Mouse (Mus musculus): Measurements from ENCODE around the gene Pcbd1.
"Not testable (repeated sequence)": the region's sequence is repeated elsewhere in the genome, so short reads cannot be mapped to it uniquely, and the experiment has no call there.

Gene Pcbd1

GRCm38 (mm10) chr10:61091866-61092265, 2.7 kb downstream of the Pcbd1 start:
- DNase-seq (ENCODE audit: low spot score in 2 of 2), result no peak

- DNase-seq (ENCODE audit: low spot score in 2 of 2), result no peak
These were observed 14.5 kb downstream of the Pcbd1 start for GRCm38 (mm10) chr10:61103564-61104114.

GRCm38 (mm10) chr10:61114246-61114720, 25.2 kb downstream of the Pcbd1 start:
- no peak for DNase-seq (ENCODE audit: low spot score in 2 of 2)

GRCm38 (mm10) chr10:61121732-61122131, 32.6 kb downstream of the Pcbd1 start:
- not testable (repeated sequence) for DNase-seq (ENCODE audit: low spot score in 2 of 2)

GRCm38 (mm10) chr10:61123276-61123913, 34.3 kb downstream of the Pcbd1 start:
- DNase-seq (ENCODE audit: low spot score in 2 of 2), result no peak

- no peak for DNase-seq (ENCODE audit: low spot score in 2 of 2)
These were observed 35.3 kb downstream of the Pcbd1 start for GRCm38 (mm10) chr10:61124462-61124861.

GRCm38 (mm10) chr10:61128701-61129365, 39.7 kb downstream of the Pcbd1 start:
- no peak for DNase-seq (ENCODE audit: low spot score in 2 of 2)

- DNase-seq (ENCODE audit: low spot score in 2 of 2), result no peak
These were observed 41.8 kb downstream of the Pcbd1 start for GRCm38 (mm10) chr10:61130959-61131358.

GRCm38 (mm10) chr10:61134041-61134440, 44.9 kb downstream of the Pcbd1 start:
- no peak for DNase-seq (ENCODE audit: low spot score in 2 of 2)

GRCm38 (mm10) chr10:61135226-61135839, 46.2 kb downstream of the Pcbd1 start:
- no peak for DNase-seq (ENCODE audit: low spot score in 2 of 2)

- no peak for DNase-seq (ENCODE audit: low spot score in 2 of 2)
These were observed 48.4 kb downstream of the Pcbd1 start for GRCm38 (mm10) chr10:61137567-61137966.

GRCm38 (mm10) chr10:61143343-61143742, 54.2 kb downstream of the Pcbd1 start:
- DNase-seq (ENCODE audit: low spot score in 2 of 2), result no peak

All from thymus, postnatal 10 days (tissue).